Mouse (Mus musculus): Measurements from ENCODE around the gene Rad51b.

Gene Rad51b

GRCm38 (mm10) chr12:79530275-79530902 lies 233.3 kb downstream of the Rad51b start:
- DNase-seq (ENCODE audit: low read depth, low spot score) = no peak

GRCm38 (mm10) chr12:79531809-79532798 lies 235.0 kb downstream of the Rad51b start:
- no peak for DNase-seq (ENCODE audit: low read depth, low spot score)

GRCm38 (mm10) chr12:79534778-79535177 lies 237.7 kb downstream of the Rad51b start:
- no peak for DNase-seq (ENCODE audit: low read depth, low spot score)

DNA sequence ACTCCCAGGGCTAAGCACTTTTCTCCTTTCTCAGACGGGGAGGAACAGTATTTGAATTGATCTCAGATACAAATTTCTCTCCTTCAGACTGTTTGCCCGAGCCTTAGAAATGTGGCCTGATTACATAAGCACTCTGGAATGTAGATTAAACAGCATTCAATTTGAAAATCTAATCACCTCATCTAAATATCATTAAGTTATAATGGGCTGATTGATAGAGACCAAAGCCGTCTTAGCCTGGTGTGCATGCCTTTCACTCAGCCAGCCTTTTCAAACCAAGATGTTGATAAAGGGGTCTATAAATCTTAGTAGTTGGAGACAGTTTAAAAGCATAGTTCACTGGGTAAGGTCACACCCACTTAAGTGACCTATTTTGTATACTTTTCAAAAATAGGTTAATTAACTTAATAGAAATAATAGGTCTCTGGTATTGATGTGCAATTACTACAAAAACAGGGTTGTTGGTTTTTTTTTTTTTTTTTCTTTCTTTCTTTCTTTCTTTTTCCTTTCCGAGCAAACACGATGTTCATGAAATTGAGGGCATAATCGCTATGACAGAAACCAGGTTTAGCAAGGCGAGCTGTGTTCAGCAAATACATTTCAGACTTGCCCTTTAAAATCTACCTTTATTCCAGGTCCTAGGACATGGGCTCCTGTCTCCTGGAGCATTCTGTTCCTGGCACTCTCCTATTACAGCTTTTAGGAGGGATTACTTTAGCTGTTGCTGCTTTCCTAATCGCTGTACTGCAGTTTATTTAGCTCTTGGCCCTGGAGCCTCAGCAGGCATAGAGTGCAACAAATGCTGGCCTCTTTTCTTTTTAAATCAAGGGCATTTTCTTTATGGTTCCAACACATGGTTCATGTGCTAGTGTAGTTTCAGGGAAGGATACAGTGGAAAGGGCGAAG lies 238.7 kb downstream of the Rad51b start:
- DNase-seq (ENCODE audit: low read depth, low spot score) = no peak

- no peak for DNase-seq (ENCODE audit: low read depth, low spot score)
Measured at GRCm38 (mm10) chr12:79540176-79540575, 243.1 kb downstream of the Rad51b start.

DNA sequence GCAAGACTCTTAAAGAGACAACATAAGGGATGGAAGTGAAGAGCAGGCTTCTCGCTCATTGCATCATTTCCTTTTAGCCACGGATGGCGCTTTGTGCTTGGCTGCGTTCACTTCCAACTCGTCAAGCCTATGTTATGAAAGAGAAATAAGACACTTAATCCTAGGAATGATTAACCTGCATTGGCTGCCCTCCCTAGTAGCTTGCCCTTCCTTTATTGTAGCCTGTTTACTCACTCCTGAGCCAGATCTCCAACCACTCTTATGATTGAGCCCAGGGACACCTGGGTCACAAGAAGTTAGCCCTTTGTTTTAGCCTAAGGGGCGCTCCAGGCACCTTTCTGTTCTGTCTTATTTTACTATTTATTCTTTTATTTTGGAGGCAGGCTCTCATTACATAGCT lies 244.5 kb downstream of the Rad51b start:
- no peak for DNase-seq (ENCODE audit: low read depth, low spot score)

DNA sequence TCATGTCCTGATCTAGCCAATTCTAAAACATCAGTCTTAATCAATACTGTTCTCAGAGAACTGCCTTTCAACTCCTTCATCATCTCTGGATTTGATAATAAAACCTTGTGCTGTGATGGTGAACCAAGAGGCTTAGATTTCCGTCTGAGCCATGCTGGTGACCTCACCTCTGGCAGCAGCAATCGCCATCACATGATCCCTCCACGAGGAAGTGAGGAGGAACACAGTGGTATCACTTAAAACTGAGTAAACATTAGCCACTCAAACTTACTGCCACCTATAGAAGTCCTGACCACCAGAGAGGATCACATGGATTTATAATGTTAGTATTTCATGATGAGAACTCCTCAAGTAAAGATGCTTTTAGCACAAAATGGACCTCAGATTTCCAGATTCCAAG lies 248.0 kb downstream of the Rad51b start:
- no peak for DNase-seq (ENCODE audit: low read depth, low spot score)

- no peak for DNase-seq (ENCODE audit: low read depth, low spot score)
Measured at GRCm38 (mm10) chr12:79547556-79547955, 250.5 kb downstream of the Rad51b start.

DNA sequence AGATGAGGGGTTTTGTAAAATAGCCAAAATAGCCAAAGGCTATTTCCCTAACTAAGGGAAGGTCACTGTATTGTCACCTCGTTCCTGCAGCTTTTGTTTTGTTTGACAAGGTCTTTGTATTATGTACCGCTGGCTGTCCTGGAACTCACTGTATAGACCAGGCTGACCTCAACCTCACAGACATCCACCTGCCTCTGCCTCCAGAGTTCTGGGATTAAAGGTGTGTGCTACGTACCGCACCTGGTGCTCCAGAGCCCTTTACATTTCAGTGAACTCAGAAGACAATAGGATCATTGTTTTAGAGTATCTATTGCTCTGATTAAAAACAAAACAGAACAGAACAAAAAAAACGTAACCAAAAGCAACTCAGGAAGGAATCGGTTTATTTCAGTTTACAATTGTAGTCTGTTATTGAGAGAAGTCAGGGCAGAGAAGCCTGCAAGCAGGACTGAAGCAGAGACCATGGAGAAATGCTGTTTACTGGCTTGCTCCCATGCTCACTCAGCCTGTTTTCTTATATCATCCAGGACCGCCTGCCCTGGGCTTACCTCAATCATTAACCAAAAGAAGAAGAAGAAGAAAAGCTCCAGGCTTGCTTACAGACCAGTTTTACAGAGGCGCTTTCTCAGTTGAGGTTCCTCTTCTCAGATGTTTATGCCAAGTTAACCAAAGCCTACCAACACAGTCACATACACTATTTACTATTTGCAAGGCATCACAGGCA lies 251.7 kb downstream of the Rad51b start:
- DNase-seq (ENCODE audit: low read depth, low spot score) = no peak

DNA sequence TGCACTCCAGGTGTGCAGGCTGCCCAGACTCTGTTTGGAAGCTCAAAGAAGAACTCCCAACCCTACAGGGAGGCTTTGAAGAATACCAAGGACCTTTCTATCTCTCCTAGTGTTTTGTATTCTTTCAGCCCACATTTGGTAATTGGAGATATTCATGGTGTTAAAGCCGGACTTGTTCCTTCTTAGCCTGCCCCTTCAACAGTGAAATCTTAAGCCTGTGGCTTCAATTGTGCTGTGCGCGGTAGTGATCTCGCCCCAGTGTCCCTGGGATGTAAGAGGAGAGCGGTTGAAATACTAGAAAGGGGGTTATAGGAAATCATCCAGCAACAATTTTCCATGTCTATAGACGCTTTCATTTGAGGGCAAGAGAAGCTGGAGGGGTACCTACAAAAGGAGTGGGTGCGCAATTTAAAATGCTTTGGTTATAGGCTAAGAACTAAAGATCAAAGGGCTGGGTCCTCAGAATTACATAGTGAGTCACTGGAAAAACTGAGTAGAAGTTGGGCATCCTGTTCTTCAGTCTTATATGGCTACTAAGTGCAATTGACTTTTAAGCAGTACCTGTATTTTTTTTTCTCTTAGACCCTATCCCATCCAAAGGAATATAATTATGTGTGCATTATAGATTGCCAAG lies 253.1 kb downstream of the Rad51b start:
- DNase-seq (ENCODE audit: low read depth, low spot score) = no peak

- no peak for DNase-seq (ENCODE audit: low read depth, low spot score)
Measured at GRCm38 (mm10) chr12:79551274-79551673, 254.2 kb downstream of the Rad51b start.

GRCm38 (mm10) chr12:79553056-79553455 lies 256.0 kb downstream of the Rad51b start:
- DNase-seq (ENCODE audit: low read depth, low spot score) = no peak

- DNase-seq (ENCODE audit: low read depth, low spot score) = no peak
Measured at GRCm38 (mm10) chr12:79557904-79558303, 260.8 kb downstream of the Rad51b start.

DNA sequence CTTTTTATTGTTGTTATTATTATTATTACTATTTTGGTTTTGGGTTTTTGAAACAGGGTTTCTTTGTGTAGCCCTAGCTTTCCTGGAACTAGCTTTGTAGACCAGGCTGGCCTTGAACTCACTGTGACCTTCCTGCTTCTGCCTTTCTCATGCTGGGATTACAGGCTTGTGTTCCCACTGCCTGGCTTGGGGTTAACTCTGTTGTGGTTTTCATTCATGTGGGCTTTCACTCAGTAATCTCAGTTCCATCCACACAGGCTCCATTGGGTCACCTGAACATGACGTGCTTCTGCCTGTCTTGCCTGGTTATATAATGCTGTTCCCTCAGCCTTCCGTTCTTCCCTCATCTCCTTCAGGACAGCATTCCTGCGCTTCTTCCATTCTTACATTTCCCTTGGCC lies 261.6 kb downstream of the Rad51b start:
- no peak for DNase-seq (ENCODE audit: low read depth, low spot score)

DNA sequence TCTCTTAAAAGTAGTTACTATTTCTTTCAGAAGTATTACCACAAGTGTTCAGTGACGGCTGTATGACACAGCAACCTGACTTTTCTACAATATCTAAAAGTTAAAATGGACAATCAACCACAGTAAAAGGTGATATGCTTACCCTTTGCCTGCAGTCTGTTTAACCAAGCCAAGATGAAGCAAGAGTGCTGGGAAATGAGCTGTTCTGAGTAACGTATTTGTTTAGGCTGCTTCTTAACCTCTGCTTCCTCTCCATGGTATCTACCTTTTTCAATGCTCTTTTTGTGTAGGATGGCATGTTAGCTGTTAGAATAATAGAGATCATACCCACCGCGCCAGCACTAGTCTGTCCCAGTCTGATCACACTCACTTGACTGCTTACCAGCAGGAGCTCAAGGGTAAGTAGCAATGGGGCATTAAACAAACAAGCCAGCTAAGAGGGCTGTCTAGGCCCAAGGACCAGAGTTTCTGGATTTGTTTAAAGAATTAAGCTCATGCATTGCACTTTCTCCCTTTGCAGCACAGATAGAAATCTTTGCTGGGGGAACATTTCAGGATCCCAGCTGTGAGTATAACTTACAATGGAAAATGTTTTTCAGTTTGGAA lies 262.4 kb downstream of the Rad51b start:
- DNase-seq (ENCODE audit: low read depth, low spot score) = no peak

DNA sequence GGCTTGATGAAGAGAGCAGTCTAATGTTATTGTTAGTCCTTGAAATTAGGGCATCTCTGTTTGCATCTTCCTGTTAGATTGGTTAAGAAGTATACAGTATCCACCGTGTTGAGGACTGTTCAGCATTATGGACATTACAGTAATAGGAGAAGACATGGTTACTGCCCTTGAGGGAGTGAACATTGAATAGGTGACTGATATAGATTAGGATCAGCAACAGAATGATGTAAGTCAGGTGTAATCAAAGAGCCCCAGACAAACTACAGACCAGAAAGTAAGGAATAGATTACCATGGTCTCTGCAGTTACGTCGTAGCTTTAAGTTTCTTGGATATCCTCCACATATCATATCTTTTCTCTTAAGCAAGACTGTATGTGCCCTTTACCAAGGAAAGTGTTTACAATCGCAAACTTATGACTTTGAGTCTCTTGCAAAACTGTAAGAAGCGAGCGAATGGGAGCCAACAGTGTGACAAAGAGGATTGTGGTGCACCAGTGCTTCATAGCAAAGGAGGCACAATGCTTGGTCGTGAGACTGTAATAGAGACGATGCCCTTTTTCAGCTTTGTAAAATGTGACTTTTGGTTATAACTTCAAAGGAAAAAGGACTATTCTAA lies 263.1 kb downstream of the Rad51b start:
- no peak for DNase-seq (ENCODE audit: low read depth, low spot score)

- DNase-seq (ENCODE audit: low read depth, low spot score) = no peak
Measured at GRCm38 (mm10) chr12:79560893-79561292, 263.8 kb downstream of the Rad51b start.

DNA sequence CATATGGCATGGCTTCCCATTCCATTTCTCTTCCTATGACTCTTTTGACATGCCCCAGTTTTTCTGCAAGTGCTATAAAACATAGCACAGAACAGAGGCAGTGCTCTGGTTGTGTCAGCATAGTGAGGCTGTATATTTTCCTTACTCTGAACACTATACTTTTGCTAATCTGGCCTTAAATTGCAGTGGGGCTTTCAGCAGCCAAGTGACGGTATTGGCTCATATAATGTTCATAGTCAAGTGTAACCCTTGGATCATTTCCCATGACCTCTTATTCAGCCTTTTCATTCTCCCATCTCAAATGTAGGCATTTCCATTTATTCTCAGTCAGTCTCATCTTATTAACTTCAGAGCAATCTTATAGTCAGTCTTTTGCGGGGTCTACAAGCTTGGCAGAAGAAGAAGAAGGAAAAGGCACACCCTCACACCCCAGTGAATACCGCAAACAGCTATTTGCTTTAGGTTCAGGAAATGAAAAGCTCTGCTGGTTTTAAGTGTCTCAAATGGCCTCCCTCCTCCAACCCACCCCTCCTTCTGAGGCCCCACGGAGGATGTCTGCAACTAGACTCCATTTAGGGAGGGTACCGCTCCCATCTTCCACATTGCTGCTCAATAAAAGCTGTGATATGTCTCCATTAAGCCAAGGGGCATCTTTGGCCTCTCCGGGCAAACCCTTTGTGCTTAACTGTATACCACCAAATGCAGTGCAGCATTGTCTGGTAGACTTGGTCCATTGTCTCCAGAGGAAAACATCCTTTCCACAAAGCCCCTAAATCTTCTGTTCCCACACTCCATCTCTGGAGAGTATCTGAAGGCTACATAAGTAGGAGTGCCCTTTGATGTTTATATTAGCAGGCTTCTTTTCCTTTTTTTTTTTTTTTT lies 277.3 kb downstream of the Rad51b start:
- DNase-seq (ENCODE audit: low read depth, low spot score) = no peak

DNA sequence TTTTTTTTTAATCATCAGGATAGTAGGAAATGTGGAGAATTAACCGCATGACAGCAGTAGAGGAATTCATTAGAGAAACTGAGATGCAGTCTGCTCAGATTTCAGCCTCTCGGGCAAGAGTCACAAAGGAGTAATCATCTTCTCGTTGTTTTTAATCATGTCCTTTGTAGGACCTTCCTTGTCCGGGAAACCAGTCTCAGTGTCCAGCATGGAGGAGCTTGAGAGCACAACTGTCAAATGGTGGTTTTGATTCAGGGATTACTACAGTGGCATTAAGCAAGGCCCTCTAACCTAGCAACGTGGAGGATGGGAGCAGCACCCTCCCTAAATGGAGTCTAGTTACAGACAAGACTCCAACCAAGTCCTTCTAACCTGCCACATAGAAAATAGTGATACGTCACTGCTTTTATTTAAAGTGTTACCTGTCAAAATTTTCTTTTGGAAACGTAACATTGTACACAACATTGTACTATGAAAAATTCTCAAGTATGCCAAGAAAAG lies 278.0 kb downstream of the Rad51b start:
- DNase-seq (ENCODE audit: low read depth, low spot score) = no peak

Measured in telencephalon, adult 2 months (tissue).